Mouse (Mus musculus) limb, embryonic 10.5 days (tissue): ENCODE data around the gene Rbpj. TPM values are rescaled to one million over a fixed set of nuclear protein-coding genes. Genes with fewer than 3 reads are reported as not detected.

ENCODE experiments used
- DNase-seq: peaks from one replicate; pipeline ENCODE4 v3.0.0-alpha.2; 2017; ENCODE audit warnings: low spot score
- H3K27ac ChIP-seq: fragments of 300-500 bp; sonication (generic); 2 replicates; pipeline ENCODE4 v1.5.1; 2016; ENCODE audit warnings: mild to moderate bottlenecking
- H3K27me3 ChIP-seq: fragments of 300-500 bp; sonication (generic); 2 replicates; pipeline ENCODE4 v1.6.1; 2016; ENCODE audit warnings: low read depth, mild to moderate bottlenecking; ENCODE audit not compliant: poor library complexity, severe bottlenecking
- H3K36me3 ChIP-seq: fragments of 300-500 bp; sonication (generic); 2 replicates; pipeline ENCODE4 v1.6.1; 2016; ENCODE audit warnings: mild to moderate bottlenecking, moderate library complexity
- H3K4me1 ChIP-seq: fragments of 300-500 bp; sonication (generic); 2 replicates; pipeline ENCODE4 v1.6.1; 2016
- H3K4me3 ChIP-seq: fragments of 300-500 bp; sonication (generic); 2 replicates; pipeline ENCODE4 v1.5.1; 2016; ENCODE audit warnings: mild to moderate bottlenecking, moderate library complexity
- H3K9me3 ChIP-seq: fragments of 300-500 bp; sonication (generic); replicated peaks from 2 replicates; pipeline ENCODE4 v1.6.1; 2016; ENCODE audit warnings: mild to moderate bottlenecking
- WGBS: fragments of 180-500 bp; shearing (Covaris S2); methylation state at CpG from one replicate; pipeline ENCODE4 v1.1.7; 2016; 5-methylcytosine and 5-hydroxymethylcytosine counted together
- polyA plus RNA-seq: library from polyadenylated mRNA; unstranded; fragments of >200 nt; fragmentation: Nextera tagmentation; extraction: Ambion mirVana; gene quantifications from 2 replicates; pipeline ENCODE4 v1.2.1, GENCODE M21; 2016

Rbpj gene
- polyA plus RNA-seq, 1 experiment from 2014 or later: 45.1 TPM

GRCm38 (mm10) chr5:53566485-53567083 lies 100.6 kb downstream of the Rbpj start:
- Histone ChIP-seq H3K4me3 (no peak overlapping the region), H3K36me3 (no peaks in the 10 kb centered on the region), H3K27ac (no peak overlapping the region), H3K4me1 (peaks cover 5% of the 10 kb centered on the region; the same call in 1 of the 2 replicates), H3K27me3 (no peaks in the 10 kb centered on the region), H3K9me3 (no peaks in the 10 kb centered on the region)
- WGBS: 92% methylated on average over 15 of the region's 15 CpGs
- no peak for DNase-seq

- Histone ChIP-seq H3K36me3 (no peaks in the 10 kb centered on the region), H3K4me1 (no peaks in the 10 kb centered on the region), H3K27ac (no peak overlapping the region), H3K9me3 (no peaks in the 10 kb centered on the region), H3K27me3 (no peaks in the 10 kb centered on the region), H3K4me3 (no peak overlapping the region)
- no peak for DNase-seq
- WGBS: 87% methylated on average over 5 of the region's 5 CpGs
Observed at GRCm38 (mm10) chr5:53572496-53572895, 106.5 kb downstream of the Rbpj start.

DNA sequence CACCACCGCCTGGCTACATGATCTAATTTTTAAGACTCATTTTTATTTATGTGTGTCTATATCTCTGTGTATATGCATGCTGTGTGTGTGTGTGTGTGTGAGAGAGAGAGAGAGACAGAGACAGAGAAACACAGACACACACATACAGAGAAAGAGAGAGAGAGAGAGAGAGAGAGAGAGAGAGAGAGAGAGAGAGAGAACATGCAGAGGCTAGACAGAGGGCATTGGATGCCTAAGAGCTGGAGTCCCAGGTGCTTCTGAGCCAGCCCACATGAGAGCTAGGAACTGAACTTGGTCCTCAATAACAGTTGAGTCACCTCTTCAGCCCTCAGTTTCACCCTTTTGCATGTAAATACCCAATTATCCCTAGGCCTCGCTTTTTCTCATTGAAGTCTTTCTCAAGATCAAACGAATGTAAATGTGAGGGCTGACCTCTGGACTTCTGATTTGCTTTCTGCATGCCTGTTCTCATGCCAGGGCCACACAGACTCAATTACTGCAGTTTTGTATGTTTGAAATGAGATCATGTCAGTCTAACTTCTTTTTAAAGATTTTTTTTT lies 109.0 kb downstream of the Rbpj start:
- no peak for DNase-seq
- H3K4me1 ChIP-seq: no peaks in the 10 kb centered on the region
- no peaks in the 10 kb centered on the region for H3K9me3 ChIP-seq
- 62% methylated on average over 3 of the region's 3 CpGs for WGBS
- H3K36me3 ChIP-seq: no peaks in the 10 kb centered on the region
- H3K27ac ChIP-seq: no peak overlapping the region
- no peak overlapping the region for H3K4me3 ChIP-seq
- H3K27me3 ChIP-seq: no peaks in the 10 kb centered on the region

DNA sequence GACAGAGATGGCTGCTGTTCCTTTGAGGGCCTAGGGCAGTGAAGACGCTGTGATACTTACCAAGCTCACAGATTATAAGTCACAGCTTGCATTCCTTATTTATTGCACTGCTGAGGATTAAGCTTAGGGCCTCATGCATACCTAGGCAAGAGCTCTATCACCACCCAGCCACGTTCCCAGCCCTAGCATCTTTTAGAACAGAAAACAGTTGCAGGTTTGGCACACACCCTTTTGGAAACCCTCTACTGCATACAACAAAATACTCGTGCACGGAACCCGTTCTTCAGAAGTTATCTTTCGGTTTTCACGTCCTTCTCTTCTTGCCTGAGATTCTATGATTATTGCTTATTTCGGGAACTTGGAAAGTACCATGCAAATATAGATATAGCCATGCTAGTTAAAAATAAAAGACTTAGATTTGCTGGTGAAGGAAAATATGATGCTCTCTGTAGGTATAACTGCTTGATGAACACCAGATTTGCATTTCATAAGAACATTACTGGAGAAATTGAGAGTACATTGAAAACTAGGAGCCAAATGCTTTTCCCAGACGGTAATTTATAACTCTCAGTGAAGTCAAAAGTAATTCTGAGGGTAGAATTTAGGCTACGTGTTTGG lies 111.4 kb downstream of the Rbpj start:
- Histone ChIP-seq H3K9me3 (no peaks in the 10 kb centered on the region), H3K4me3 (no peak overlapping the region), H3K4me1 (no peaks in the 10 kb centered on the region), H3K27me3 (no peaks in the 10 kb centered on the region), H3K27ac (no peak overlapping the region), H3K36me3 (no peaks in the 10 kb centered on the region)
- 85% methylated on average over 10 of the region's 10 CpGs for WGBS
- DNase-seq: no peak

DNA sequence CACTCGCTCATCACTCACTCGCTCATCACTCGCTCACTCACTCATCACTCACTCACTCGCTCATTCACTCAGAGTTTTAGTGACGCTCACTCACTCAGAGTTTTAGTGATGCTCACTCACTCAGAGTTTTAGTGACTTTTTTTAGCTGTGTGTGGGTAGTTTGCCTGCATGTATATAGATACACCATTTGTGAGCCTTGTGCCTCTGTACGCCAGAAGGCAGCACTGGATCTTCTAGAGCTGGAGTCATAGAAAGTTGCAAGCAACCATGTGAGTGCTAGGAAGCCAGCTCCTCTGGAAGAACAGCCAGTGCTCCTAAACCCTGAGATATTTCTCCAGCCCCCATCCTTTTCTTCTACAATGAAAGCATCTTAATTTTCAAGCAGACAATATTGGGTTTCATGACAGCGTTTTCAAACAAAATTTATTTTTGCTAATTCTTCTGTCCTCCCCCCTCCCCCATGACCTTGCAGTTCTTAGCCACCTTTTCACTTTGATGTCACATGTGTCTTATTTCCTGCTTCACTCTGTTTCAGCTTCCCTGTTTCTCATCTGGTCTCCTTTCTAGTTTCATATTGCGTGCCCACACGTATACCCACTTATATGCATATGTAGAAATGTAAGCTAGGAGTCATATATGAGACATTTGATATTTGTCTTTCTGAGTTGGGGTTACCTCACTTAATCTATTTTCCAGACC lies 118.3 kb downstream of the Rbpj start:
- DNase-seq: no peak
- H3K27ac ChIP-seq: no peak overlapping the region
- WGBS: 89% methylated on average over 9 of the region's 9 CpGs

GRCm38 (mm10) chr5:53588421-53589171 lies 122.6 kb downstream of the Rbpj start:
- H3K4me1 ChIP-seq: peaks cover 13% of the 10 kb centered on the region
- H3K36me3 ChIP-seq: no peaks in the 10 kb centered on the region
- H3K9me3 ChIP-seq: no peaks in the 10 kb centered on the region
- H3K27me3 ChIP-seq: 0 out of 2 replicates have a peak, but pooled peaks cover 3% of the 10 kb centered on the region
- DNase-seq: no peak
- H3K27ac ChIP-seq: peak overlapping the region; percentile 97
- 3% methylated on average over 28 of the region's 34 CpGs for WGBS
- peak overlapping the region; percentile 91 for H3K4me3 ChIP-seq

More for the DNA sequence above, 118.3 kb downstream of the Rbpj start:
- 0 out of 2 replicates have a peak, but pooled peaks cover 3% of the 10 kb centered on the region for H3K27me3 ChIP-seq
- no peaks in the 10 kb centered on the region for H3K9me3 ChIP-seq
- no peaks in the 10 kb centered on the region for H3K4me1 ChIP-seq
- H3K4me3 ChIP-seq: no peak overlapping the region
- no peaks in the 10 kb centered on the region for H3K36me3 ChIP-seq

DNA sequence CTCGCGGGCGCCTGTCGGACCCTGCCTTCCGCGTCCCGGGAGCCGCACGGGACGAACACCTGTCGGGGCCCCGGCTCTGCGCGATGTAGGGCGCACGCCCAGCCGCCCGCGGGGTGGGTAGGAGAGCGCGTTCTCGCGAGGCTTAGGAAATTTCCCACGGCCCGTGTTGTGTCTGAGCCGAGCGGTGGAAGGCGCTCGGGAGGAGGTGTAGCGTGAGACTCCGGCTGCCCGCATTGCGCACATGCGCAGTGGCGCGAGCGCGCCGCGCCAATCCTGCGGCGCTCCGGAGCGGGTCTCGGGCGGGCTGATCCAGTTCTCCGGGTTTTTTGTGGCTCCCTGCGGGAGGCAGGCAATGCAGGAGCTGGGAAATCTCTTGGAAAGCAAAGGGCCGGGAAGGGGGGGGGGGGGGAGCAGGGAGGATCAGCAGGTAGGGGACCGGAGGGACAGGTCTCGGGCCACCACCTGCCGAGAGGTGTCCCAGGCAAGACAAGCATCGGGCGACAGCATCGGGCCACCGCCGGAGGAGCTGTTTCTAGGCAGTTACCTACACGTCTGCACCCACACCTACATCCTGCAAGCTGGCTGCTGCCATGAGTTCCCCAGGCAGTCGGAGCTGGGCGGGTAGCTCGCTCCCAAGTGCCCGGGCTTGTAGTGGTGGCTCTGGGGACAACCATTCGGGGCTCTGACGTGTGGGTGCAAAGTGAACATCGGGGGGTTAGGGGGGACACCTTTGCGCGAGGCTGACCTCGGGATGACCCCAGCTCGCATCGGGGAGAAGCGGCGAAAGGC lies 123.4 kb downstream of the Rbpj start:
- H3K9me3 ChIP-seq: no peaks in the 10 kb centered on the region
- H3K36me3 ChIP-seq: no peaks in the 10 kb centered on the region
- peak; percentile 97 for DNase-seq
- H3K4me3 ChIP-seq: peak overlapping the region; percentile 91
- under 1% methylated on average over 63 of the region's 72 CpGs for WGBS
- peaks cover 18% of the 10 kb centered on the region for H3K4me1 ChIP-seq
- H3K27ac ChIP-seq: peak overlapping the region; percentile 97
- H3K27me3 ChIP-seq: 0 out of 2 replicates have a peak, but pooled peaks cover 3% of the 10 kb centered on the region

GRCm38 (mm10) chr5:53590179-53590765 lies 124.3 kb downstream of the Rbpj start:
- H3K4me1 ChIP-seq: peaks cover 19% of the 10 kb centered on the region
- WGBS: 0% methylated on average over 51 of the region's 59 CpGs
- H3K4me3 ChIP-seq: peak overlapping the region; percentile 91
- 0 out of 2 replicates have a peak, but pooled peaks cover 3% of the 10 kb centered on the region for H3K27me3 ChIP-seq
- H3K27ac ChIP-seq: peak overlapping the region; percentile 97
- no peaks in the 10 kb centered on the region for H3K36me3 ChIP-seq
- DNase-seq: peak; percentile 98
- no peaks in the 10 kb centered on the region for H3K9me3 ChIP-seq

GRCm38 (mm10) chr5:53590875-53591682 lies 125.1 kb downstream of the Rbpj start:
- Histone ChIP-seq H3K4me1 (peaks cover 19% of the 10 kb centered on the region), H3K36me3 (no peaks in the 10 kb centered on the region), H3K27me3 (no peaks in the 10 kb centered on the region), H3K4me3 (peak overlapping the region; percentile 91), H3K27ac (peak overlapping the region; percentile 97), H3K9me3 (no peaks in the 10 kb centered on the region)
- DNase-seq: peak; percentile 69
- 12% methylated on average over 67 of the region's 67 CpGs for WGBS

DNA sequence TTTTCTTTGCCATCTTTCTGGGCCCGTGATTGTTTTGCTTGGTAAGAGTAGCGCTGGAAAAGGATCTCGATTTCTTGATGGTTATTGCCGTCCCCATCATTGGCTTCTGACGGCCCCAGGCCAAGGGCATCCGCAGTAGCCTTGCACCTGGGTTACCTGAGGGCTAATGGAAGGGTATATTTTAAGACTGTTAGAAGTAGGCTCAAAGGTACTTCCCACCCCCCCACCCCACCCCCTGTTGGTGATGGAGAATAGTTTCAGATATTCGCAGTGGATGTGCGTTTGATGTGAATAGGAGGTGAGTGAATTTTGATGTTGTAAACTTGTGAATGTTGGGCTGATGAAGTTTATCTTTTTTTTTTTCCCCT lies 125.7 kb downstream of the Rbpj start:
- H3K4me1 ChIP-seq: peaks cover 19% of the 10 kb centered on the region
- H3K27ac ChIP-seq: peak overlapping the region; percentile 97
- DNase-seq: no peak
- 2% methylated on average over 8 of the region's 8 CpGs for WGBS
- no peaks in the 10 kb centered on the region for H3K27me3 ChIP-seq
- no peaks in the 10 kb centered on the region for H3K36me3 ChIP-seq
- peak overlapping the region; percentile 91 for H3K4me3 ChIP-seq
- H3K9me3 ChIP-seq: no peaks in the 10 kb centered on the region

GRCm38 (mm10) chr5:53593080-53593688 lies 127.2 kb downstream of the Rbpj start:
- H3K4me1 ChIP-seq: peaks cover 19% of the 10 kb centered on the region
- no peaks in the 10 kb centered on the region for H3K27me3 ChIP-seq
- H3K9me3 ChIP-seq: no peaks in the 10 kb centered on the region
- WGBS: 88% methylated on average over 5 of the region's 5 CpGs
- H3K36me3 ChIP-seq: no peaks in the 10 kb centered on the region
- no peak overlapping the region for H3K4me3 ChIP-seq
- H3K27ac ChIP-seq: no peak overlapping the region
- no peak for DNase-seq
